Mouse (Mus musculus): ENCODE measurements at regions not wholly inside any gene's neighbourhood (a gene's known extent, or its start where the extent isn't known, plus 50 kb on each side); places are given as distances from the start of the nearest gene placed in this dataset.

DNA sequence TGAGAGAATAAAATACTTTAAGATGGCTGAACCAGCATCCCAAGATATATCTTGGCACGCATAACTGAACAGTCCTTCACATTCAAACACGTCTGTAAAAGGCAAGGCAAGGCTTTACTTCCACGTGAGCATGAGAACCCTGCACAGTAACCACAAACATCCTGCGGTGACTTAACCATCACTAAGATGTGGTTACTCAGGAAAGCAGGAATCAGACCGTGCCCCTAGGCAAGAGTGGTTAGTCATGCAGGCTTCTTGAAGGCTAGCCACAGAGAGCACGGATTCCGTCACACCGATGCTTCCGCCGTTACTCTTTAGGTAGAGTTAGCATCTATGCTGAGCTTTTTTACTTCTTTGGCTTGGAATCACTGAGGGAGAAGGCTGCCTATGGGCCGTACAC is 266.8 kb downstream of the Barhl2 start:
- DNase-seq (ENCODE audit: low spot score), result no peak

DNA sequence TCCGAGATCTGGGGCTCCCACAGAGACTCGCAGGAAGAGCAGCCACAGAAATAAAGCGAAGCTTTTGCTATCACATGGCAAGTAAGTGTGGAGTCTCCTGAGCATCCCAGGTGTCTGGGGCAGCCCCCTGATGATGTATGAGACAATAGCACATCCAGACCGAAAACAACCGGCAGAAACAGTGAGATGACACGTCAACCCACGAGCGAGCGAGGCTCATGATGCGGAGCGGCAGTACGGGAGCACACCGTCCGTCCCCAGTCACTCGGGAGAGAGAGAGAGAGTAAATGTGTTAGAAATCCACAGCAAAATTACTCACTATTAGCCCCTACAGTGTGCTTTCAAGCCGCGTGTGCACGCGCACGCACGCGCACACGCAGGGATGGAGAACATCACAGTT is 276.2 kb downstream of the Barhl2 start:
- no peak for DNase-seq (ENCODE audit: low spot score)

DNA sequence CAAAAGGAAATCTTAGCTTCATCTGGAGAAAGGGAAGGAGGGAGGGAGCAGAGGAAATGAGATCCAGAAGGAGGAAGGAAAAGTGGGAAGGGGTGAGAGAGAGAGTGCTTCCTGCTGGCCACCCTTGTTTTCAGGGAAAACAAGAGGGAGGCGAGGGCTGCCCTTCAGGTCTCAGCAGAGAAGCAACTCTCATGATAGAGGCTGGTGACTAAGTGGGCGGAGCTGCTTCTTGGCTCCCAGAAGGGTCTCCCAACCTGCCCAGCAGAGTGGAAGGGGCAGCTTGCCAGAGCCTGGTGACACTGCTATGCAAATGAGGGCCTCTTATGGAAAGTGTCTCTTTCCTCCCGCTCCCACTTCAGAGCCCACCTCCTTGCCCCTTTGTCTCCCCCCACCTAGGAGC is 285.8 kb downstream of the Barhl2 start:
- no peak for DNase-seq (ENCODE audit: low spot score)

DNA sequence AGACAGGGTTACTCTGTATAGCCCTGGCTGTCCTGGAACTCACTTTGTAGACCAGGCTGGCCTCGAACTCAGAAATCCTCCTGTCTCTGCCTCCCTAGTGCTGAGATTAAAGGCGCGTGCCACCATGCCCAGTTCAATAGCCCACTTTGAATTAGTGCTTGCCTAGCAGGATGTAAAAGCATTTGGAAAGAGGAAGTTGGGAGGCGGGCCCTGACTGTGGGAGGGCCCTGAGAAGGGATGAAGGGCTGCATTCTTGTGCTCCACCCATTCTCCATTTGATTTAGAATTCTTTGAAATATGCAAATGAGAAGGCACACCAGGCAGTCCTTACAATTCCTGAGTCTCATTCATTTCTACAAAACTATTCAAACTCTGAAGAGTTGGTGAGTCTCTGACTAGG is 287.6 kb downstream of the Barhl2 start:
- DNase-seq (ENCODE audit: low spot score), result no peak

DNA sequence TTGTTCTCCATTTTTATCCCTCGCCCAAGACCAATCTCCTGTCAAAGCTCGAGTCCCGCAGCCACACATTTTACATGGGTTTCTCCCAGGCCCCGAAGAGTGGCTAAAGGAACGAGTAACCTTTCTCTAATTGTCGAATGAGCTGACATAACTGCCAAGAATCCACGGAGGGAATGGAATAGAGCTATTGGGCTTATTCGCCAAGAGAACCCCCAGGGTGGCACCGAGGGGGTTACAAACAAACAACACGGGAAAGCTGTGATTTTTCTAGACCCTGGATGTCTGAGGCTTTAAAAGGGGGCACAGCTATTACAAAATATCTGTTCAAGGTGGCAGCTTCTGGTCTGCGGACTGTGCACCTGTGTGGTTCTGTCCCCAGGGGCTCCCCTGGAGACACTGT is 290.4 kb downstream of the Barhl2 start:
- DNase-seq (ENCODE audit: low spot score), result no peak

DNA sequence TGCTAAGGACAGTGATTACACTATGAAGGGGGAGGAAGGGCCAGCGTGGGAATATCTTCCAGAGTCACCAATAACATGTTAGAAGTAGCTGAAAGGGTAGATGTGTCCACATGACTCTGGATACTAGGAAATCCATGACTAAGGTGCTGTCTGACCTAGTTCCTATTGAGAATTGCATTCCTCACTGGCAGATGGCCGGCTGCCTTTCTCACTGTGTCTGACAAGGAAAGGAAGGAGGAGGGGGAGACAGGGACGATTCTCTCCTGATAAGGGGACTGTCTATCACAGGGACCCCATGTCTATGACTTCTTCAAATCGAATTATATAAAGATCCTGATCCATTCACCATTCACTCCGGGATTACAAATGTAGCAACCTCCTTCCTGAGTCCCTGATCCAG is 289.9 kb downstream of the Zfp326 start:
- no peak for DNase-seq (ENCODE audit: low spot score)

DNA sequence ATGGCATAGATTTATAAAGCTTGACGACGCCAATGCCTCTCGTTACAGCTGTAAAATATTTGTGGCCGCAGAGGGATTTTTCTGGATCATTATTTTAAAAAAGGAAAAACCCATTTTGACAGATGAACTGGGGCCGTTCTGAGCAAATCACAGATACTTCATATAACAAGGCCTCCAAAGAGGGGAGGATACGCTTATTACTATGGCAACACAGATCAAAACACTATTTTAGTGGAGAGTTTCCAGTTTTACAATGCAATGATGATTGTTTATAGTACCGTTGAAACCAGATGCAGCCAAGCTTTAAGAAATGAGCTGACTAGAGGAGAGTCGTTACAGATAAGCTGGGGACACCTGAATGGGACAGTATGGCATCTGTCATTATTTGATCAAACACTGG is 287.8 kb downstream of the Zfp326 start:
- no peak for DNase-seq (ENCODE audit: low spot score)

DNA sequence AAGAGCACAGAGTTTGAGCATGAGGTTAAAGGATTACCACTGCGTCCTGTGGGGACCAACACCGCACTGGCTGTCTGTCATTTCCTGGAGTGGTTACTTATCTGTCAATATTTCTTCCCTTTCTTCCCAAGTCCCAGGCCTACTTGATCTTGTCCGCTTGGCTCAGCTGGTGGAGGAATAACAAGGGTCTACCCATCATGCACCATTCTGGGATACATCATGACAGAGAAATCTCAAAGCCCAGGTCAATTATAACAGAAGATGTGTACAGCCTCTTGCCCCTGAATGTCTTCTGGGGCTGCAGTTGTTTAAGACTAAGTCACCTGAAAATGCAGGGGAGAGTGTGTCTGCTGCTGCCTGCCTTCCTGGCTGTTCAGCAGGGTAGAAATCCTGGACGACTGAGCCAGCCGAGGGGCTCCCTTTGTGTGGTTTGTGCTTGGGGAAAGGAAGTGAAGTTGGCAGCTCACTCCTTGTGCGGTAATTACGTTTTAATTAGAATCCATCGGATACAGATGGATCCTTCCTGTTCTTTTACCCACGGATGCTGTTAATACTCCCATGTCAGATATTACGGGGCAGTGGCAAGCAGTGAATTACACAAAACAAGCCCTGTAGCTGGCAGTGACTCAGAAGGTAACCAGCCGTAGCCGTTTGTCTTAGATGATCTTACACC is 286.8 kb downstream of the Zfp326 start:
- no peak for DNase-seq (ENCODE audit: low spot score)

DNA sequence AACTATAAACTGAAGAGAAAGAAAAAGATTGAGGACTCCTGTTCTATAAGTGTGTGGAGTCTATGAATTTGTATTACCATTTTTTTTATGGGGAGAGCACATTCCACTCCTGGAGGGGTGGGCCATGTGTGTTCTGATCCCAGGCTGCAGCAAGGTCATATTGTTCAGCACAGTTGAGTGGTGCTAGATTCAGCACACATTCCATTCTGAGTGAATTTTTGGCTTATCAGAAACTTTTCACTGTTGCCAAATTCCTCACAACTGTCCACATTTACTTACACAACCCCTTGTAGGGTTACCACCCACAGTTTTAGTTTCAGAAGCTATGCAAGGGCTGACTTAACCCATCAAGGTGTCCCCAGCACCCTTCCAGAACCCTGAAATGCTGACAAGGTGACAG is 262.7 kb downstream of the Zfp326 start:
- no peak for DNase-seq (ENCODE audit: low spot score)

DNA sequence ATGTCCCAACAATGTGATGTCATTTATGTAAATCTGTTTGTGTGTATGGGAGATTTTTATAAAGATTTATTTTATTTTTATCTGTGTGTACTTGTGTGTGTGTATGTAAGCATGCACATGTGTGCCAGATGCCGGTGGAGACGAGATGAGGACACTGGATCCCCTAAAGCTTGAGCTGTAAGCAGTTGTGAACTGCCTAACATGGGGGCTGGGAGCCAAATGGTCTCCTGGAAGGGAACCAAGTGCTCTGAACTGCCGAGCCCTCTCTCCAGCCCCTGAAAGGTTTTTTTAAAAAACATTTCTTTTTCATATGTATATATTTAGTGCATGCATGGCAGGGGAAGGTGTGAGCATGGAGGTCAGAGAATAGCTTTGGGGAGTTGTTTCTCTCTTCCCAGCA is 246.6 kb downstream of the Zfp326 start:
- no peak for DNase-seq (ENCODE audit: low spot score)

DNA sequence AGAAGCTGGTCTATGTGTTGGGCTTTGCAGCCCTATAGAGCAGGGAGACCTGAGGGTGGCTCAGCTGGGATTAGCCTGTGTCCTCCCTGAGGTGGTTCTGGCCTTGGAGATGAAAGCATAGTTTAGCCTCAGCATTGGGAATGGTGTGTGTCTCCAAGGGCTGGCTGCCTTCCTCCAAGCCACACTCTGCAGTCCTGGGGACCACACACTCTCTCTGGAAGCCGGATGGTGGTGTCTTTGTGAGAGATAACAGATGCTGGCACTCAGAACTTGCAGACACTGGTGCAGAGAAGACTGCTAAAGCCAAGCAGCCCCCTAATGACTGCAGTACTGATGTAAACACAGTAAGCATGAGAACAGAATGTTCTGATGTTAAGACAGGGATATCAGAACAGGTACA is 243.2 kb downstream of the Zfp326 start:
- DNase-seq (ENCODE audit: low spot score), result no peak

DNA sequence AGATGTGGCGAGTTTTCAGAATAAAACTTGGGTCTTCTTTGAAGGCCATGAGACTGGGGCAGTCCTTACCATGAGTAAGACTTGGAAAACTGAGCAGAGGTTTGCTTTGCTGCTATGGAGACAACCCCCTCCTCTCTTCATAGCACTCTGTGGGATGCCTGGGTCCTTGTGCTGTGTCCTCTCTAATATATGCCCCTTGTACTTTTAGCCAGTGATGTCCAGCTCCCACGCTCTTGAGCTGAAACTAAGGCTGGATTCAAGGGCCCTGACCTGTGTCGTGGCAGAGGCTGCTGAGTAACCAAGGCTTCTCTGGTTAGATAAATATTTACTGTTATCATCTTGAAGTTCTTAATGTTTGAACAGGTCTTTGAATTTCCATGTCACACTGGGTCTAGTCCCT is 236.8 kb downstream of the Zfp326 start:
- no peak for DNase-seq (ENCODE audit: low spot score)

DNA sequence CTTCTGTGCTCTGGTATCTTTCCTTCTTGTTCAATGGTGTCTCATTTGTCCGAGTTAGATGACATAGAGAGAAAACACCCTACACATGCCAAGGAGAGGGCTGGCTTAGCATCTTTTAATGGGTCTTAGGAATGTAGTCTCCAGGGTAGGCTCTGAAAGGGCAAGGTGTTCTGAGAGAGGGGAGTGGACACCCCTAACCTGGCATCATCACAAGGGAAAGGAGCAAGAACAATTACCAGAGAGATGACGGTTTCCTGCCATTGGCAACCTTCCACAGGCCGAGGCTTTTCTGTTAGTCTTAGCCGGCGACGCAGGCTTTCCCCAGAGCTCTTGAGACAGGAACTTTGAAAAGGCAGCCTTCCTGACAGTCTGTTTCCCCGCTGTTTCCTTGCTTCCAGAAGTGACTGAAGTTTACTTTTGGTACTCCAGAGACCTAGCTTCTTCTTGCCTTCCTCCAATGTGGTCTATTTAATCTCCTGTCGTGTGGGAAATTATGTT is 232.2 kb downstream of the Zfp326 start:
- DNase-seq (ENCODE audit: low spot score), result no peak

DNA sequence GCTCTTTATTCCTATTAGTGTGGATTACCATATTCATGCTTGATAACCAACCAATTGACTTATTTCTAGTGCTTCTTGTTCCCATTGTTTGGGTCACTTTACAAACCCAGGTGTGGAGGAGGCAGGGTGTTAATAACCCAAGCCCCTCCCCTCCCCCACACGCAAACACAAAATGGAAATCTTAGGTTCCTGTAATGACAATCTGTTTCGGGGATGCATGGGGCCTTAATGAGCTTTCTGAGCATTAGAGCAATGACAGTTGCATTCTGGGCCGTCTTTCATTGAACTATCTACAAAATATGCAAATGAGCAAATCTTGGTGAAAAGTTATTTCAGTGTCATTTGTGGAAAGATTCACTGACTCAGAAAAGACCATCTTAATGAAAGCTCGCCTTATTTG is 225.9 kb downstream of the Zfp326 start:
- no peak for DNase-seq (ENCODE audit: low spot score)

DNA sequence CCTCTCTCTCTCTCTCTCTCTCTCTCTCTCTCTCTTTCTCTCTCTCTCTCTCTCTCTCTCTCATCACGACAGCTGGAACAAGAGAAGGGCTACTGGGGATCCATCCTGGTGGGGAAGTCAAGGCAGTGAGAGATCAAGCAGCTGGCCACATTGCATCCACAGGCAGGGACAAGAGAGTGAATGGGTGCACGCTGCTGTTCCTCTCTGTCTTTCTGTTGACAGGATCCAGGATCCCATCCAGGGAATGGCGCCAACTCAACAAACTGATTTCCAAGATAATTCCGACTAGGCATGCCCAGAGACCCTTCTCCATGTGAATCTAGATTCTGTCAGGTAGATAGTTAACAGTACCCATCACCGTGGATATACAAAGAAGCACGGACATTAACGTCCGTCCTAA is 222.5 kb downstream of the Zfp326 start:
- no peak for DNase-seq (ENCODE audit: low spot score)

DNA sequence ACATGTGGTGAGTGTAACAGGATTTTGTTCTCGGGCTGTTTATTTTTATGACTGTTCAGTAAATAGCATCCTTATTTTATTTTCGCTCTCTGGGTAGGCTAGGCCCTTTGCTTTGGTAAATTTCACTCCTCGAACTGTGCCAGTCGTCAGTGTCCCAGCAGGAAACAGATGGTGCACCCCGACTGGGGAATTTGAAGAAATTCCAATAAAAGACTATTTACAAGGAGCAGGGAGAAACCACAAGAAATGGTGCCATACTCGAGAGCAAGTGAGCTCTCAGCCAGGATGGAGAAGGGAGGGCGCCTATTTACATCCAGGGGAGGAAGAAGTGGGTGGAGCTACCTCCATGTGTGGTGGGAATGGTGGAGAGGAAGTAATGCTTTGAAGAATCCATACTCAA is 213.0 kb downstream of the Zfp326 start:
- no peak for DNase-seq (ENCODE audit: low spot score)

DNA sequence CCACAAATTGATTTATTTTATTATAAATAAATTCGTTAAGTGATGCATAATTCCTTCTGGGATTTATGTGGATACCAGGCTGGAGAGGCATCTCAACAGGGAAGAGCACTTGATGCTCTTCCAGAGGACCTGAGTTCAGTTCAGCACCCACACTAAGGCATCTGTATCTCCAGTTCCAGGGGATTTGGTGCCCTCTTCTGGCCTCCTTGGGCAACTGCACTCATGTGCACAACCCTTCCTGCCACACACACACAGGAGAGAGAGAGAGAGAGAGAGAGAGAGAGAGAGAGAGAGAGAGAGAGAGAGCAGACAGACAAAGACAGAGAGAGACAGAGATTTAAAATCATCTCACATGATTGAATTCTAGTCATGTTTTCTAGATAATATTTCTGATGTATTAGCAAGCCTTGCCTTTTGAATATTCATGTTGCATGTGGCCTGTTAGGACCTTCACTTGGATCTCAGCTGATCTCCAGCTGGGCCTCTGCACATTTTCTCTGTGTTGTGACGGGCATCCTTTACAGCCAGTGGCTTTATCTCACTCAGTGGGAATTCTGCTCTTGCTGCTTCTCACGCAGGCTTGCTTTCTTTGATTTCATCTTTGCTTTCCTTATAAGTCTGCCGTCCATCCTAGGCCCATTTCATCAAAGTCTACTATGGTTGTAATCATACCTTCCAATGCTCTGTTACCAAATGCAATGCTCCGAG is 212.3 kb downstream of the Zfp326 start:
- DNase-seq (ENCODE audit: low spot score), result no peak

DNA sequence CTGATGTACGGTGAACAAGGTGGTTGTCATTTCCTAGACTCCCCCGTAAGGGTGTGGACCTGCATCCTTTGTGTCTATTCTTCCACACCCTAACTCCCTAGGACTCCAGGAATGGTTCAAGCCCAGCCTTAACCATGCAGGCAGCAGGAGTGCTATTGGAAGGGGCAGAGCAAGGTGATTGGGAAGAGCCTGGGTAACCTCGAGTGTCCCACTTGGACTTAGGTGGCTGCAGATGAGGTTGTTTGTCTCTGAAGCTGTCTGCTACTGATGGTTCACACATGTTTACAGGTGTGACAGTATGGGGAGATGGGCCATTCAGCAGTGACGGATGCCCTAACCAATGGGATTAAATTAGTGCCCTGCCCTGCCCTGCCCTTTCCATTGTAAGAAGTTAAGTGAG is 207.4 kb downstream of the Zfp326 start:
- no peak for DNase-seq (ENCODE audit: low spot score)

DNA sequence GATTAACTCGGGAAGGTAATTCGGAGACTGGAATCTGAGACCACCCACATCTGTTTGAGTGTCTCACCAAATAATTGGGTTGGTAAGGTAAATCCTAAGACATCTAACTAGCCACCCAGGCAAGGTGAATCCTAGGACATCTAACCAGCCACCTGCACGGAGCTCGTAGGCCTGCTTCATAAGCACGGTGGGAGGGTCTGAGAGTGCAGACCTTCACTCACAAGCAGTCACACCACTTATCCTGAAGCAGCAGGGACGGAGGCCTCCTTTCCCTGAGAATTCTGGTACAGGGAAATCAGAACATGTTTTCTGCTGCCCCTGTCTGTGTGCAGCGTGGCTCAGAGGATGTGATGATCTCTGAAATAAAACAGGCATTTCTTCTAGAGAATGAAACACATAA is 206.5 kb downstream of the Zfp326 start:
- DNase-seq (ENCODE audit: low spot score), result no peak

DNA sequence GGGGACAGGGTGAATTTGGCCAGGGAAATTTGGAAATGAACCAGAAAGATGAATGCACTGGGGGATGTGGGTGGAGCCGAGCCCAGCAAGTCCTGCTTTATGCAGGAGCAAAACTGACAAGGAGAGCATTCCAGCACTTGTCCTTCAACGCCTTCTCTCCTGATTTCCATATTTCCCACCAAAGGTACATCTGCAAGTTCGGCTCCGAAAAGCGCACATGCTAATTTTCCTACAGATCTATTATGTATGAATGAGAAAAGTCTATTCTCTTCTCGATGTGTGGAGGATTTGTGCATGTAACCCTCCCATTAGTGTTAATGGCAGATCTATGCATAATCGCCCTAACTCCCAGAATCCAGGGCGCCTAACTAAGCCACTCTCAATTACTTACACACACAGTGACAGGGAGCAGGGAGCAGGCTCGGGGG is 190.8 kb downstream of the Zfp326 start:
- no peak for DNase-seq (ENCODE audit: low spot score)

DNA sequence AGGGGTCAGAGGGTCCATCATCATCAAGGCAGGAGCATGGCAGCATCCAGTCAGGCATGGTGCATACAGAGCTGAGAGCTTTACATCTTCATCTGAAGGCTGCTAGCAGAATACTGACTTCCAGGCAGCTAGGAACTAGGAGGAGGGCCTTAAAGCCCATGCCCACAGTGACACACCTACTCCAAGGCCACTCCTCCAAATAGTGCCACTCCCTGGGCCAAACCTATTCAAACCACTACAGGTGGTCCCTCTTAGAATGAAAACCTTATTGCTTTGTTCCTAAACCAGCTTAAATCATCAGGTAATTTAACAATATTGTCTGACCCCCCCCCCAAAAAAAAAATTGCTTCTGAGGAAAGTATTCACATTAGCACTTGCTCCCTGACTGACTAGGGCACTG is 190.3 kb downstream of the Zfp326 start:
- no peak for DNase-seq (ENCODE audit: low spot score)

DNA sequence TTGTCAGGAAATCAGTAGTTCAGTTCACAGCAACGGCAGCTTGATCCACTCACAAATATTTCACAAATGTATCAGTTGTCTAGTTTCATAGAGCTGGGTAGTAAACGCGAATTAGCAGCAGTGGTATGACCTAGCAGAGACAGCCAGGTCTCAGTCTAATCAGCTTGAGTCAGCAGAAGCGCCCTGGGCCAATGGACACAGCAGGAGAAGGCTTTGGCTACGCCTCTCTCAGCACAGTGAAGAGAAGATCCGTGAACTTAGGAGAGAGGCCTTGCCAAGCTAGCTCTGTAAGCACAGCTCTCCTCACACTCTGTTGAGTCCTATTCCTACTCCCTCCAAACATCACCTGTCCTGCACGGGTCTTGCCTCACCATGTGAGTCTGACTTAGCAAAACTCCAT is 188.0 kb downstream of the Zfp326 start:
- DNase-seq (ENCODE audit: low spot score), result no peak

DNA sequence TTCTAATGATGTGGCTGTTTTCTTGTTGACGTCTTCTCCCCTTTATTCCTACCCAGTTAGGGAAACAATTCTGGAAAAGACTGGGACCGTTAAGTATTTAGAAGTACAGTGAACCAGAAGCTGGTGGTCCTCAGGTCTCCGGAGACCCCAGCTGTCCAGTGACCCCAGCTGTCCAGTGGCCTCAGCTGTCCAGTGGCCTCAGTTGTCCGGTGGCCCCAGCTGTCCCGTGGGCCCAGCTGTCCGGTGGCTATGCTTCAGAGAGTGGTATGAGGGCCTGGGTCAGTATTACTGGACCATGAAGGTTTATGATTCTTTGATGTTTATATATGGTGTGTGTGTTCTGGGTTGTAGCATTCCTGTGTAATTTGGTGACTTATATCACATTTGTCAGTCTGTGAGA is 186.6 kb downstream of the Zfp326 start:
- DNase-seq (ENCODE audit: low spot score), result no peak

DNA sequence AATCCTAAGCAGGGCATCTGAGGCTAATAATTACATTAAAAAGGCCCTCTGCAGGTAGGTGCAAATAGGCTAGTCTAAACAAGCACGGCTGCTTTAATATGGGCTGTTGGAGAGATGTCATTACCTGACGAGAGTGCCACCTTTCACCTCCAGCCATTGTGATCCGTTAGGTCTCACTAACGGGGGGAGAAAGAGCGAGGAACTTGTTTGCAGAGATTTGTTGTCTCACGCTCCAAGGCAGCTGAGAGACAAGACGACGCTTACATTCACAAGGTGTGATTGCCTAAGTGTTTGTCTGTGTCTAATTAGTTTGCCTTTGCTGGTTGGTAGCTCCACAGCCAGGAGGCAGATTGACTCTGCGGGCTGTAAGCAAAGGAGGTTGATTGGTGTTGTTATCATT is 180.3 kb downstream of the Zfp326 start:
- DNase-seq (ENCODE audit: low spot score), result no peak
